Mouse (Mus musculus) cerebellum, adult 8-10 months (tissue): ENCODE measurements around the gene Thpo.
A peak's percentile ranks its signal among the peaks of the same experiment; 100 is the strongest.

ENCODE experiments used
- DNase-seq: peaks from one replicate; pipeline ENCODE4 v3.0.0; 2022

Gene Thpo

DNA sequence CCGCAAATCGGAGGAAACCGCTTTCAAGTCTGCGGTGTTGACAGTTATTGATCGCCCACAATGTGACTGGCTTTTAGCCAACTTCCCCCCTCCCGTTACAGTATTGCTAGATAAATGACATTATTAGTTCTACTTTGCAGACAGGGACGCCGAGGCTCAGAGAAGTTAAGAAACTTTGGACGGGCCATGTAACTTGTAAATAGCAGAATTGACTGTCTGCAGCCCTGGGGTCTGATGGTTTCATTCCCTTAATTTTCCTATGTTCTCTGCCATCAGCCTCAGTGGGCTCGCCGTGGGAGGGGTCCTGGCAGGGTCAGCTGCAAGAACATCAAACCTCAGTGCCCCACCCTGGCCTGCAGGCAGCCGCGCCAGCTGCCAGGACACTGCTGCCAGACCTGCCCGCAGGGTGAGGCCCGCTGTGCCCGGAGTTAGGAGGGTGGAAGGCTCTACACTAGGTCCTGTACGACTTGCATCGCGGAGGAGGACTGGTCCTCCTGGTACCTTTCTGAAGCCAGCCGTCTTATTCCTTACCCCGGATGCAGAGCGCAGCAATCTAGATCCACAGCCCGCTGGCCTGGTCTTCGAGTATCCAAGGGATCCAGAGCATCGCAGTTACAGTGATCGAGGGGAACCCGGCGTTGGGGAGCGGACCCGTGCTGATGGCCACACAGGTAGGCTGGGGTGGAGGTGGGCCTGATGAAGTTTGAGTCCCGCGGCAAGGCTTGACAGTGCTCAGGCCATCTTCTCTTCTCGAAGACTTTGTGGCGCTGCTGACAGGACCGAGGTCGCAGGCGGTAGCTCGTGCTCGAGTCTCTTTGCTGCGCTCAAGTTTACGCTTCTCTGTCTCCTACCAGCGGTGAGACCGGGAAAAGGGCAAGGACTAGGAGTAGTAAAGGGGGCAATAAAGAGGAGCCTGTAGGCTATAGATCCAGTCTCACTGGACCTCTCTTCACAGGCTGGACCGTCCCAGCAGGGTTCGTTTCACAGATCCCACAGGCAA is at the start of gene Thpo:
Gene Thpo, minus strand, starts transcription at position 781 of the 1,000 bp plus-strand sequence.
- DNase-seq, result no peak

DNA sequence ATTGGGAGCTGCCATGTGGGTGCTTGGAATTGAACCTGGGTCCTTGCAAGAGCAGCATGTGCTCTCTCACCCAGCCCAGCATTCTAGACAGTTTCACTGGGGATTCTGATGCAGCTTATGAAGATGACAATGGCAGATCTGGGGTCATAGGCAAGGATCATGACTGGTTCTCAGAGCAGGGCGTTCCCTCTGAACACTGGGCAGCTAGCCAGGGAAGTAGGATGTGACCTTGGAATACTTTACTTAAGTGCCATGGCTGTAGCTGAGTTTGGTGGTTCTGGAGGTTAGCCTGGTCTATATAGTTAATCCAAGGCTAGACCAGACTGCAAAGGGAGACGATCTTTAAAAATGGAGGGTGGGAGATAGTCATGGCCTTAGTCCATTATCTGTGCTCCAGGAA is 49.6 kb upstream of the Thpo start:
- no peak for DNase-seq

DNA sequence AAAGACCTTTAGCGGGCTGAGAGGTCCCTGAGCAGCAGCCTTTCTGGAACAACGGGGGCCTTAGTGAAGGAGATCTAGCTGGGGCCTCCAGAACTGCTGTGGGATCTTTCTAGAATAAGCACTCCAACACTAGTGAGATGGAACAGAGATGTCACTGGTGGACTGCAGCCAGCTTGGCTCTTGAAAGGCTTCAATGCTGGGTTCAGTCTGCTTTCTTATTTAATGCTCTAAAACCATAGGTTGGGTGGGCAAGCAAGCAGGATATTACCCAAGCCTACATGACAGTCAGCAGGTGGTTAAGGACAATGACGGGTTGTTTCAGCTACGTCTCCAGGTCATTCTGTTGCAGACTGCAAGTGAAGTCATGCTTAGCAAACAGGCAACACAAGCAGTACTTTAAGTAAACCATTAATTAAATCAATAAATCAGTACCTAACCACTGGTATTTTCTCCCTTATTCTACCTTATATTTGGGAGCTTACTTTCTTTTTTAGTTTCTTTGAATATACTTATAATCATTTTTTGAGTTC is 46.9 kb upstream of the Thpo start:
- no peak for DNase-seq

DNA sequence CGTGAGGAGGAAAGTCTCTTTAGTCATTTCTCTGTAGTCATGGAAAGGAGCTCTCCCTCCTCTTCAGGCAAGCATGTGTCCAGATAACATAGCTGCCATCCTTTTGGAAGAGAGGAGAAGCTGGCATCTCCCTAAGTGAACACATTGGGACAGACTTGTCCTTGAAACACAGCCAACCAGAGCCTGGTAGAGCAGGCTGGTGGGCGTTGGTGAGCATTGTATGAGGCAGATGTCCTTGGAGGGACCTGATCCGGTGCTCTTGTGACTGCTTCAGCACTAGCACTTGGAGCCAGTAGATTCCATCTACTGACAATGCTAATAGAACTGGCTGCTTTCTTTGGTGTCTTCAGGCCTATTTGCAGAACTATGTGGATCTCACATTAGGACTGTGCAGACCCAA is 45.5 kb upstream of the Thpo start:
- DNase-seq, result no peak

DNA sequence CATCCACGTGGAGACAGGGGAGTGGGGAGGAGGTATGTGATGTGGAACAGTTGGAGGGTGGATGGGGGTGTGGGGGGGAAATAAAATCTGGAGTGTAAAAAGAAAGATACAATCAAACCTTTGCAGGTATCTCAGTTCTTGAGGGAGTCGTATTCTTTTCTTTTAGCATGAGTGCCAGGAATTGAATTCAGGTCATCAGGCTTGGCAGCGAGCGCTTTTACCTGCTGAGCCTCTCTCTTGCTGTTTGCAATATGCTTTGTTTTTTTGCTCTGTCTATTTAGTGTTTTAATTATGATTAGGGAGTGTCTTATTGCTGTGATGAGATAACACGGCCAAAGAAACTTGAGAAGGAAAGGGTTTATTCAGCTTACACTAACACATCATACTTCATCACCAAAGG is 40.7 kb upstream of the Thpo start:
- peak; percentile 35 for DNase-seq

DNA sequence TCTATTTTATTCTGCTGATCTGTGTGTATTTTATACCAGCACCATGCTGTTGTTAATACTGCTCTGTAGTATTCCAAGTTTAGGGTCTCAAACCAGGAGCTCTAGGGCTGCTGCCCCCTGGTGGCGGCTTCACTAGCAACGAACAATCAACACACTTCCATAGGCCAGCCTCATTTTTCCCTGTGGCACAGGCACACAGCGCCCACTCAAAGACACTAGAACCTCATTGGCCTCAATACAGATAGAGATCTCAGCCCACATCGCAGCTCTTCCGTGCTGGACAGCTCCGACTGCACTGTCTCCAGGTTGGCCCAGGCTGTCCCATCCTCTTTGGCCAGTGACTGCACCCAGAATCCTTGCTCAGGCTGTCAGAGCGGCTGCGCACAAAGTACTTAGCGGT is 30.9 kb upstream of the Thpo start:
- DNase-seq, result peak; percentile 31

DNA sequence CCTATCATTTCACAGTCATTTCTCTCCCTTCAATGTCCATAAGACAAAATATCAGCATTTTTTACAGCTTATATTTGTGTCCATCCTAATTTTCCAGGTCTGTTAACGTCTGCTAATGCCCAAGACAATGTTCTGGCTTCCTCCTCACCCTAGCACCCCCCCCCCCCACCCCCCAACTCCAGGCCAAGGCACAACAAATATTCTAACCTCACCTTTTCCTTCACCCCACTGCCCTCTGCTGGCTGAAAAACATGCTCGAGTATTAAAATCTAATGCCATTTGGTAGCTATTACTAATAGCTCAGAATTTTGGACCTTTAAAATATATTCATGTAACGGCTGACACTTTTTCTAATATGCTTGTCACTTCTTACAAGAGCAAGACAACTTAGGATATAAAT is 27.4 kb upstream of the Thpo start:
- peak; percentile 73 for DNase-seq

DNA sequence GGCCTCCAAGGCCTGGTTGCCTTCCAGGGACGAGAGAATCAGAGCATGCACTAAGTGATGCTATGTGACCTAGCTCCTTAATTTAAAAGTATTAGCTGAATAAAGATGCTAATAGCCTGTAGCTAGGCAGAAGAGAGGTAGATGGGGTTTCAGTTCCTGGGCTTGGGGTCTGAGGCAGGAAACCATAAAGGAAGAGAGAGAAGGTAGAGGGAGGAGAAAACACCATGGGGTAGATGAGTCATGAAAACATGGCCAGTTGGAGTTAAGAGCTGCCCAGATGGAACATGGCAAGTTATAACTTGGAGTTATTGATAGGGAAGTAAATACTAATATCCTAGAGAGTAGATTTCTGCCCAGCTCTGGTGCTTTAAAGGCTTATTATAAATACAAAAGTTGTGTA is 23.1 kb upstream of the Thpo start:
- no peak for DNase-seq

DNA sequence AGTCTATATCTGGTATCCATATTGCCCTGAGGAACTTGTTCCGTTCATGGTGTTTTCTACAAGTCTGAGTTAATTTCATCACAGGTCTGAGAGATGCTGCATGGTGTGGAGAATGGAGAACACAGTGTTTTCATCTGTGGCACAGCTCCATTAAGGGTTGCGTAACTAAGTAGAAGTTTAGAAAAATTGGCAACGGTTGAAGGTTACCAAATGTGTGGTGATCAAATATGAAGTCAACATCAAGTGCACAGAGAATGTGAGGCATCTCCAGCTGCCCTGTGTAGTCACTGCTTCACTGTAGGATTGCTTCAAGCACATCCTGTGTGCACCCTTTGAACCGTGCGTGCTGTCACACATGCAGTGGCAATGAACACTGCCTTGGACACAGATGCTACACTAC is 21.7 kb upstream of the Thpo start:
- no peak for DNase-seq

DNA sequence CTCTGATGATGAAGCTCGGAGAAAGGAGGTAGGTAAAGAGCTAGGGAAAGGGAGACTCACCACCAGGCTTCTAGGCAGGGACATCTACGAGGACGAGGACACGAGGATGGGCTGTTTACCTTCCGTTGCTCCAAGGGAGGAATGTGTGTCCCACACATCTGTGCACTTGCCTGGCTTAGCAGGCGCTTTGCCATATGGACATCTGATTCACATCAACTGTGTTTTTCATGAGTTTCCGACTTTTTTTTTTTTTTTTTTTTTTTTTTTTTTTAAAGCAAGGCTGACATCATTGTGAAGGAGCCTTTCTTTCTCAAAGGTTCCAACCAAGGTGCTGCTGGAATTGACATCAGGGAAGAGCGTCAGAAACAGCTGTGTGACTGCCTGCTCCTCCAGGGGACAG is 16.2 kb upstream of the Thpo start:
- no peak for DNase-seq

DNA sequence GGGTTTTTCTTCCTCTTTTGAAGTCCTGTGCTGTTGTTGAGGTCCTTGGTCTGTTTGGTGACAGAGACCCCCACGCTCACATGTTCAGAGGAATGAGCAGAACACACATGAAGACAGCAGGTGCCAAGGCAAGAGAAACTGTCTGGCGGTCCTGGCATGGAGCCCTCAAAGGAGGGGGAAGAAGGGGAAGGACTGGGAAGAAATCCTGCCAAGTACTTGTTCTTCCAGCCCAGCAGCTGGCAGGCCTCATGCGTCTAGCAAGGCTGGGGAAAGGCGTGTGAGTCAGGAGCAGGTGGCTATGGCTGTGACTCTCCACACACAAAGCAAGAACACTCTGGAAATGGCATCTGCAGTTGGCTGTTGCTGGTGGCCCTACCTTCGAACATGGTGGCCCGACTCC is 12.3 kb upstream of the Thpo start:
- no peak for DNase-seq

DNA sequence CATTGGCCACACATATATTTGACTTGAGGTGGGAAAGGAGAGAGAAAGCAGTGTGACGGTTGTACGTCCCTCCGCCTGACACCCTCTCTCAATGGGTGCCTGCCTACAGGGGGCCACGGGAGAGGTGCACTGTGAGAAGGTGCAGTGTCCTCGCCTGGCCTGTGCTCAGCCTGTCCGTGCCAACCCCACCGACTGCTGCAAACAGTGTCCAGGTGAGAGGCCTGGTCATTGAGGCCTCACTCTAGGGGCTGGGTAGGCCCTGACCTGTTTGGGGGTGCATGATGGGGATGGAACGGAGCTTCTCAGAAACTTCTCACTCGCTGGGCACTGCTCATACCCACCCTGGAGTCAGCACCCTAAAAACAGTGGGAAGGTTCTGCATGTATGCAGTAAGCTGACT is 5.5 kb upstream of the Thpo start:
- no peak for DNase-seq

DNA sequence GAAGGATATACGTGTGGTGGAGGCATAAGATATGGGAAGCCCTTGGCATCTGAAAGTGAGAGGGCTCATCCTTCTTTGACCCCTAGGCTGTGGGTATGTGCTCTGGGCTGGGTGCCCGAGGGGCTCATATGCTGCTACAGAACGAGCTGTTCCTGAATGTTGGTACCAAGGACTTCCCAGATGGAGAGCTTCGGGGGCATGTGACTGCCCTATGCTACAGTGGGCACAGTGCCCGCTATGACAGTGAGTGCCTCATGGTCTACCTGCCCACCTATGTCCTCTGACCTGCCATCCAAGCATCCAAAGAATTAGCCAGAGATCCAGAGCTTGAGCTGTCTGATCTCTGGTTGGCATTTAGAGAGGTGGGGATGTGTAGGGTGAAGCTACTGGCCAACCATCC is 2.5 kb upstream of the Thpo start:
- no peak for DNase-seq

DNA sequence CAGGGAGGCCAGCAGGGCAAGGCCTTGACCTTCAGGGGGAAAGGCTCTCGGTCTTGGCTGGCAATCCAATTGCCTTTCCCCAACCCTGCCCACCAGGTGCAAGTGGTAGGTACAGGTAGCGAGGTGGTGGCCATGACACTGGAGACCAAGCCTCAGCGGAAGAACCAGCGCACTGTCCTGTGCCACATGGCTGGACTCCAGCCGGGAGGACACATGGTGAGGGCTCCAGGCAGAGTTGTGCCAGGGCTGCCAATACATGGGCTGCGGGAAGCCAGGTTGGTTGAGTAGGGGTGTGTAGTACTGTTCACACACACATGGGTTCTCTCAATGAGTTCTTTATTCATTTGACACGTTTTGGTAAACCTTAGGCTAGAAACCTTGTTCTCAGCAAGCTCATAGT is 1.9 kb upstream of the Thpo start:
- DNase-seq, result no peak

DNA sequence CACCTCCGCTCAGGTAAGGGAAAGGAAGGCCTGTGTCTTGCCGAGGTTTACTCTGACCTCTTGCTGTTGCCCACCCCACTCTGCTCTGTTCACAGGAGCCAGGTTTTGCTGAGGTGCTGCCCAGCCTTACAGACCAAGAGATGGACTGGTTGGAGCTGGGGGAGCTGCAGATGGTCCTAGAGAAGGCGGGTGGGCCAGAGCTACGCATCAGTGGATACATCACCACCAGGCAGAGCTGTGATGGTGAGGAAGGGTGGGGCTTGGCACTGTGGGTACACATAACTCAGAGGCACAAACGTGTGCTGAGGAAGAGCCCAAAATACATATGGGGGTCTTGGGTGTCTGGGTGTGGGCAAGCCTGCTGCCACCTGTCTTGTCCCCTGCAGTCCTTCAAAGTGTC is 1.3 kb upstream of the Thpo start:
- DNase-seq, result no peak

DNA sequence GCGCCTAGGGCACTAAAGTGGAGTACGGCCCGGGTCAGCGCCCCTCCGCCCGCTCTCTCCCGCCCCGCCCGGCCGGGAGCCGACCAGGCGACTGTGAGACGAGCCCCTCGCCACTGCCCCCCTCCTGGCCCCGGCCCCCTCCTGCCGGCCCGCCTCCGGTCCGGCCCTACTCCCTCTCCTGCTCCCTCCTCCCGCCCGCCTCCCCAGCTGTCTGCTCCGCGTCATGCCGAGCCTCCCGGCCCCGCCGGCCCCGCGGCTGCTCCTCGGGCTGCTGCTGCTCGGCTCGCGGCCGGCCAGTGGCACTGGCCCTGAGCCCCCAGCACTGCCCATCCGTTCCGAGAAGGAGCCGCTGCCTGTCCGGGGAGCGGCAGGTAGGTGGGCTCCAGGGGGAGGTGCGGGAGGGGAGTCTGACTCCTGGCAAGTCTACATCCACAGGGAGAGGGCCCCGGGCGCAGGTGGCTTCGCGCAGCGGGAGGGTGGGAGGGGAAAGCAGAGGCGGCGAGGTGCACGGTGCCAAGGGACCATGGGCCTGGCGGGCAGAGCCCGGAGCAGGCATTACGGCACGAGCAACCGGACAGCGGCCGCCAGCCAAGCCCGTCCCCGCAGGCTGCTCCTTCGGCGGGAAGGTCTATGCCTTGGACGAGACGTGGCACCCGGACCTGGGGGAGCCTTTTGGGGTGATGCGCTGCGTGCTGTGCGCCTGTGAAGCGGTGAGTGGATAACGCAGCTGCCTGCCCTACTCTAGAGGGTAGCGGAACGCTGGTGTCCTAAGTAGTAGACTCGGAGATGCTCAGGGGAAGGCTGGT is 1.2 kb downstream of the Thpo start, which contains the start of gene Chrd:
Gene Chrd, plus strand, starts transcription at position 203 of the 806 bp plus-strand sequence.
- DNase-seq, result peak; percentile 76

DNA sequence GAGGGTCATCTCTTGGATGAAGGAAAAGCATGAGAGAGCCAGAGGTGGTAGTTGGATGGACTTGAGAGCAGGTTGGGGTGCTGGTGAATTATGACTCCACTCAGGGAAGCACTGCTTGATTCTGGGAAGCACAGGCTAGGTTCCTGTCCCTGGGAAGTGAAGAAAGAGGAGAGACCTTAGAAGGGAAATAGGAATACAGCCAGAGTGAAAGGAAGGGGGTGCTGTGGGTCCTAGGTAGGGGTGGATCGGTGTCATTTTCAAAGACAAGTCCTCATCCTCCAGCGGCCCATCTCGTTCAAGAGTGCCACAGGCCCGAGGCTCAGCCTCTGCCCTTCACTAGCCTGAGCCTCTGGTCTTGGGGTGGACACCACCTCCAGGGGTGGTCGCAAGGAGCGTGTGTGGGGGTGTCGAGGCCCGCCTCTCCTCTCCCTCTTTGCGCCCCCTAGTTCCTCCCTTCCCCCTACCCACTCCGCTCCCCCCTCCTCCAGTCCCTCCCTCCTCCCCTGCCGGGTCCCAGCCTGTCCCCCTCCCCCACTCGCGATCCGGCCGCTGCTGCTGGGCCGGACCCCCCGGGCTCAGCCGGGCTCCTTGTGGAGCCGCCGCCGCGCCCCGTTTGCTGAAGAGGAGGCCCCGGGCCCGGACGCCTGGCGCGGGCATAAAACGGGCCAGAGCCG is 1.9 kb downstream of the Thpo start:
- no peak for DNase-seq

DNA sequence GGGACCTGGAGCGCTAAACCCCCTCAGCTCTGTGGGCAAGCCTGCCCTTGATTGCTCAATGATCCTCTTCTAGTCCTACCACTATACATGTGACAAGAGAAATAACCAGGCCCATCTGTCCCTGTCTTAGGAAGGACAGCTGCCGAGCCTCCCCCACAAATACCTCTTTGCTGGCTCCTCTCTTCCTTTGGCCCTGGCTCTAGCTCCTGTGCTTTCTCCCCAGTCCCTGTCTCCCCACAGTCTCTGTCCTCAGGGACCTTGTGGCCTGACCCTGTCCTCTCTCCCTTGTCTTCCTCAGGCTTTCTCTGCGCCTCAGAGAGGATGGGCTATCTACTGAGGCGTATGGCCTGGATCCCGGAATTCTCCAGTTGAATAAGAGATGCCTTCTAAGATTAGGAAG is 2.6 kb downstream of the Thpo start:
- DNase-seq, result no peak

DNA sequence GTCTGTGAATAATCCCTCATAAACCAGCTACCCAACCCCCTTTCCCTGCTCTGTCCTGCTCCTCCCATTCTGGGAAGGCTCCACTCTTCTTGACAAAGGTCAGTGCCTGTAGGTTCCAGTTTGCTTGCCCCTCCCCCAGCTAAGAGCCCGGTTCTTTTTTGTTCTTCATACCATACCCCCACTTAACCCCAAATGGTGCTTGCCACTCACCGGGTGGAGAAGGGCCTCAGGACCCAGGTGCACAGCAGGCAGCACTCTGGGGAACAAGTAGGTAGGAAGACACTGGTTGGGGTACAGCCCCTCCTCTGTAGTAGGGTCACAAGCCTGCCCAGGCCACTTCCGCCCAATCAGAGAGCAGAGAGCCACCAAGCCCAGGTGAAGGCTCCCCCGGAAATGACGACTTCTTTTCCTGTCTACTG is 4.0 kb downstream of the Thpo start:
- DNase-seq, result no peak

DNA sequence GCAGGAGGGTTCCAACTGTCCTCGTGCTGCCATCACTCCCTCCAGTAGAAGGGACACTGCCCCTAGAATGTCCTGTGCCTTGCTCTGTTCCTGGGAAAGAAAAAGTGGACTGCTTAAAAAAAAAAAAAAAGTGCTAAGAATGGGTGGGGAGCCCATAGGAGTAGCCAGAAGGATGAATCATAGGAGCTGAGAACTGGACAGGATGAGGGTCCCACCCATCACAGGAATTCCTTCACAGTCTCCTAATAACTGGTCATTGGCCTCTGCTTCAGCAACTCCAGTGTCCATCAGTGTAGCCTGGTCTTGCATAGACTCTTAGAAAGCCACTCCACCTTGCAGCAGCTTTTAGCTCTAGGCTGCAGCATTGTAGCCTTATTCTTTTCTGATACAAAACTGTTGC is 7.9 kb downstream of the Thpo start:
- no peak for DNase-seq

DNA sequence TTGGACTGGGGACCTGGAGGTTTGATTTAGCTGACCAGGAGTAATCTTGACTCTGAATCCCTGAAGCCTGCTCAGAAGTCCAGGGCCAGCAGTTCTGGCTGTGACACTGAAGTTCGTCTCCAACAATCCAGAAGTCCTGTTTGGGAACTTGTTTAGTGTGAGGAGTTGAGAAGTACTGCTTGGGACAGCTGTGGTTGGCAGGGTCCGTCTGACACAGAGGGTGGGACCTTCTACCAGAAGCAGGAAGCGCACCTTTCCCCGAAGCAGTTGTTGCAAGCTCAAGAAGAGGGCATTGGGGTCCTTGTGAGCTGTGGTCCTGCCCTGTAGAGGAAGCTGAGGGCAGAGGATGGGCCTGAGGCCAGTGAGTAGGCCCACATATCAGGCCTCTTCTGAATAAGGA is 8.6 kb downstream of the Thpo start:
- DNase-seq, result no peak

DNA sequence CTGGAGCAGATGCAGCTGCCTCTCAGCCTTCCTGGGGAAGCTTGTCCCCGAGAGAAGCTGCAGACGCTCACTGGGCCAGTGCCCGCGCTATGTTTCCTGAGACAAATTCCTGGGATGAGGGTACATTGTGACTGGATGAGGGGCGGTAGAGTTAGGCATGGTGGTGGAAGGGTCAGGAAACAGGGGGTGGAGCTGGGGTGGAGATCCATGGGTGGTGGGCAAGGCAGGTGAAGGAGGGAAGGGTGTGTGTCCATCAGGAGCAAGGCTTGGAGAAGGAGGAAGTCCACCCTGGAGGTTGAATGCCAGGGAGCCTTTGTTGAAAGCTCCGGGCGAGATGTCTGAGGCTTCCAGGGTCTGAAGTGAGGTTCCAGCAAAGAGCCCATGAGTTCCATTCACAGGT is 9.0 kb downstream of the Thpo start:
- no peak for DNase-seq

DNA sequence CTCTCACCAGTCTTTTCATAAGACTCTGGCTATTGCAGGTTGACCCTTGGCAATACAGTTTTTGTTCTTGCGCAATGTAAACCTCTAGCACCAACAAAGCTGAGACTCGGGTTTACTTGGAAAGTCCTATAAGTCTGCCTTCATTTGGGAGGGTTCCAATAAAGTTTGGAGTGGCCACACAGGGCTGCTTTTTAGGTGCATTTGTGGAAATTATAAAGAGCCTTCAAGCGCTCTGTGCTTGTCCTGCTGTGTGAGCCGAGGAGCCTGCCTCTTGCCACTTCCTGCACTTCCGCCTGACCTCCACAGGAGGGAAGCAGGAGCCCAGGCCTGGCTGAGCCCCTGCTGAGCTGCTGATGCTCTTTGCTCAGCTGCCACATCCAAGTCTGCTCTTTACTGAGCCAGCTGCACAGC is 10.0 kb downstream of the Thpo start:
- DNase-seq, result peak; percentile 4
